Mouse (Mus musculus) frontal cortex, postnatal 10 days (tissue): Measurements from ENCODE around the gene Gm20662.

Experiments
- DNase-seq, 2 experiments: peaks; one replicate each; pipeline ENCODE4 v3.0.0; 2022; ENCODE audit warnings: low spot score in 2 of 2, mixed read lengths in 1 of 2

Gene Gm20662

GRCm38 (mm10) chr9:107975399-107976386 lies 20.5 kb upstream of the Gm20662 start, which contains the start of gene Uba7:
Gene Uba7 (plus strand): TSS chr9:107975505.
- no peak for DNase-seq

GRCm38 (mm10) chr9:107978815-107979214 lies 17.3 kb upstream of the Gm20662 start:
- DNase-seq, result no peak

GRCm38 (mm10) chr9:107981684-107982605 lies 14.2 kb upstream of the Gm20662 start:
- DNase-seq, result no peak

GRCm38 (mm10) chr9:107982681-107983346 lies 13.3 kb upstream of the Gm20662 start, which contains the start of gene Gm20661:
Gene Gm20661 (plus strand): TSS chr9:107983058.
- peak; percentile 52 to 61 for DNase-seq

- DNase-seq, result peak; percentile 62 to 79
Measured at GRCm38 (mm10) chr9:107983421-107983890, 12.7 kb upstream of the Gm20662 start.

- DNase-seq, result no peak
Measured at GRCm38 (mm10) chr9:107984052-107984753, 11.9 kb upstream of the Gm20662 start.

GRCm38 (mm10) chr9:107984754-107985055 lies 11.4 kb upstream of the Gm20662 start:
- no peak for DNase-seq

GRCm38 (mm10) chr9:107985131-107986119 lies 10.7 kb upstream of the Gm20662 start, which contains the start of gene Inka1:
Gene Inka1 (minus strand): TSS chr9:107985879.
- DNase-seq, result peak; percentile 73 to 76

- DNase-seq, result peak; percentile 54 to 76
Measured at GRCm38 (mm10) chr9:107986376-107986775, 9.8 kb upstream of the Gm20662 start.

- no peak for DNase-seq
Measured at GRCm38 (mm10) chr9:107987950-107988349, 8.2 kb upstream of the Gm20662 start.

GRCm38 (mm10) chr9:107992197-107992596 lies 4.0 kb upstream of the Gm20662 start, which contains the start of gene Cdhr4:
Gene Cdhr4 (plus strand): TSS chr9:107992497.
- no peak for DNase-seq

GRCm38 (mm10) chr9:107993013-107993412 lies 3.1 kb upstream of the Gm20662 start:
- no peak for DNase-seq

- DNase-seq, result no peak
Measured at GRCm38 (mm10) chr9:107994464-107994863, 1.7 kb upstream of the Gm20662 start.

GRCm38 (mm10) chr9:107995513-107995912 lies 636 bp upstream of the Gm20662 start:
- DNase-seq, result no peak

- peak; percentile 100 for DNase-seq
Measured at GRCm38 (mm10) chr9:108001922-108002770, 6.0 kb downstream of the Gm20662 start, which contains the start of gene Ip6k1. Gene Ip6k1 (plus strand): TSS chr9:108002501.

GRCm38 (mm10) chr9:108002778-108003530 lies 6.8 kb downstream of the Gm20662 start:
- DNase-seq, result no peak

GRCm38 (mm10) chr9:108003531-108003890 lies 7.4 kb downstream of the Gm20662 start:
- DNase-seq, result no peak

GRCm38 (mm10) chr9:108008041-108008440 lies 11.9 kb downstream of the Gm20662 start:
- DNase-seq, result no peak
